Mouse (Mus musculus) limb, embryonic 10.5 days (tissue): ENCODE results near the gene Abcb9. TPM values are rescaled to one million over a fixed set of nuclear protein-coding genes. Genes with fewer than 3 reads are reported as not detected.

Experiments
- DNase-seq: peaks from one replicate; pipeline ENCODE4 v3.0.0-alpha.2; 2017; ENCODE audit warnings: low spot score
- H3K27ac ChIP-seq: fragments of 300-500 bp; sonication (generic); 2 replicates; pipeline ENCODE4 v1.5.1; 2016; ENCODE audit warnings: mild to moderate bottlenecking
- H3K27me3 ChIP-seq: fragments of 300-500 bp; sonication (generic); 2 replicates; pipeline ENCODE4 v1.6.1; 2016; ENCODE audit warnings: low read depth, mild to moderate bottlenecking; ENCODE audit not compliant: poor library complexity, severe bottlenecking
- H3K36me3 ChIP-seq: fragments of 300-500 bp; sonication (generic); 2 replicates; pipeline ENCODE4 v1.6.1; 2016; ENCODE audit warnings: mild to moderate bottlenecking, moderate library complexity
- H3K4me1 ChIP-seq: fragments of 300-500 bp; sonication (generic); 2 replicates; pipeline ENCODE4 v1.6.1; 2016
- H3K4me3 ChIP-seq: fragments of 300-500 bp; sonication (generic); 2 replicates; pipeline ENCODE4 v1.5.1; 2016; ENCODE audit warnings: mild to moderate bottlenecking, moderate library complexity
- H3K9me3 ChIP-seq: fragments of 300-500 bp; sonication (generic); replicated peaks from 2 replicates; pipeline ENCODE4 v1.6.1; 2016; ENCODE audit warnings: mild to moderate bottlenecking
- WGBS: fragments of 180-500 bp; shearing (Covaris S2); methylation state at CpG from one replicate; pipeline ENCODE4 v1.1.7; 2016; 5-methylcytosine and 5-hydroxymethylcytosine counted together
- polyA plus RNA-seq: library from polyadenylated mRNA; unstranded; fragments of >200 nt; fragmentation: Nextera tagmentation; extraction: Ambion mirVana; gene quantifications from 2 replicates; pipeline ENCODE4 v1.2.1, GENCODE M21; 2016

The Abcb9 gene
- polyA plus RNA-seq, 1 experiment from 2014 or later, result 0.55 TPM

- WGBS, result 86% methylated on average over 3 of the region's 3 CpGs
- Histone ChIP-seq H3K36me3 (no peaks in the 10 kb centered on the region), H3K27me3 (no peaks in the 10 kb centered on the region), H3K27ac (no peak overlapping the region), H3K4me3 (no peak overlapping the region), H3K9me3 (no peaks in the 10 kb centered on the region), H3K4me1 (no peaks in the 10 kb centered on the region)
- no peak for DNase-seq
Measured at GRCm38 (mm10) chr5:124085513-124085912, 10.1 kb downstream of the Abcb9 start.

- no peaks in the 10 kb centered on the region for H3K4me1 ChIP-seq
- H3K36me3 ChIP-seq, result no peaks in the 10 kb centered on the region
- H3K27ac ChIP-seq, result no peak overlapping the region; the same call in 1 of the 2 replicates
- WGBS, result 41% methylated on average over 11 of the region's 11 CpGs
- peak; percentile 92 for DNase-seq
- no peaks in the 10 kb centered on the region for H3K9me3 ChIP-seq
- H3K4me3 ChIP-seq, result no peak overlapping the region
- no peaks in the 10 kb centered on the region for H3K27me3 ChIP-seq
Measured at GRCm38 (mm10) chr5:124084588-124085173, 10.9 kb downstream of the Abcb9 start.

- 88% methylated on average over 14 of the region's 14 CpGs for WGBS
- H3K4me1 ChIP-seq, result peaks cover 4% of the 10 kb centered on the region; the same call in 1 of the 2 replicates
- H3K9me3 ChIP-seq, result no peaks in the 10 kb centered on the region
- no peak overlapping the region for H3K4me3 ChIP-seq
- no peak overlapping the region; the same call in 1 of the 2 replicates for H3K27ac ChIP-seq
- no peaks in the 10 kb centered on the region for H3K36me3 ChIP-seq
- H3K27me3 ChIP-seq, result no peaks in the 10 kb centered on the region
- no peak for DNase-seq
Measured at GRCm38 (mm10) chr5:124083850-124084587, 11.6 kb downstream of the Abcb9 start.

GRCm38 (mm10) chr5:124082941-124083688 is 12.5 kb downstream of the Abcb9 start:
- H3K4me3 ChIP-seq, result no peak overlapping the region

GRCm38 (mm10) chr5:124082447-124082846 is 13.2 kb downstream of the Abcb9 start:
- no peaks in the 10 kb centered on the region for H3K36me3 ChIP-seq
- 86% methylated on average over 10 of the region's 10 CpGs for WGBS
- H3K4me1 ChIP-seq, result peaks cover 18% of the 10 kb centered on the region; the same call in 1 of the 2 replicates
- H3K9me3 ChIP-seq, result no peaks in the 10 kb centered on the region
- DNase-seq, result no peak
- no peak overlapping the region for H3K27ac ChIP-seq
- H3K27me3 ChIP-seq, result no peaks in the 10 kb centered on the region
- no peak overlapping the region for H3K4me3 ChIP-seq

More at GRCm38 (mm10) chr5:124082941-124083688, 12.5 kb downstream of the Abcb9 start:
- Histone ChIP-seq H3K4me1 (peaks cover 12% of the 10 kb centered on the region; the same call in 1 of the 2 replicates), H3K9me3 (no peaks in the 10 kb centered on the region), H3K27me3 (no peaks in the 10 kb centered on the region), H3K36me3 (no peaks in the 10 kb centered on the region), H3K27ac (no peak overlapping the region)
- DNase-seq, result no peak
- 88% methylated on average over 17 of the region's 17 CpGs for WGBS

GRCm38 (mm10) chr5:124079880-124080279 is 15.7 kb downstream of the Abcb9 start:
- H3K27ac ChIP-seq, result no peak overlapping the region
- WGBS, result 94% methylated on average over 17 of the region's 17 CpGs
- no peaks in the 10 kb centered on the region for H3K27me3 ChIP-seq
- H3K9me3 ChIP-seq, result no peaks in the 10 kb centered on the region
- peaks cover 37% of the 10 kb centered on the region for H3K4me1 ChIP-seq
- H3K4me3 ChIP-seq, result no peak overlapping the region
- DNase-seq, result no peak
- H3K36me3 ChIP-seq, result no peaks in the 10 kb centered on the region

- 52% methylated on average over 9 of the region's 9 CpGs for WGBS
- DNase-seq, result no peak
- Histone ChIP-seq H3K4me3 (no peak overlapping the region), H3K36me3 (no peaks in the 10 kb centered on the region), H3K9me3 (no peaks in the 10 kb centered on the region), H3K4me1 (peaks cover 44% of the 10 kb centered on the region), H3K27ac (peak overlapping the region; percentile 48; the same call in 1 of the 2 replicates), H3K27me3 (no peaks in the 10 kb centered on the region)
Measured at GRCm38 (mm10) chr5:124078794-124079416, 16.7 kb downstream of the Abcb9 start.

GRCm38 (mm10) chr5:124077856-124078460 is 17.6 kb downstream of the Abcb9 start:
- DNase-seq, result no peak
- Histone ChIP-seq H3K9me3 (no peaks in the 10 kb centered on the region), H3K36me3 (no peaks in the 10 kb centered on the region), H3K27me3 (no peaks in the 10 kb centered on the region), H3K4me3 (no peak overlapping the region), H3K27ac (no peak overlapping the region), H3K4me1 (peaks cover 50% of the 10 kb centered on the region)
- WGBS, result 60% methylated on average over 6 of the region's 6 CpGs

GRCm38 (mm10) chr5:124077241-124077640 is 18.4 kb downstream of the Abcb9 start:
- DNase-seq, result no peak
- no peak overlapping the region for H3K4me3 ChIP-seq
- 78% methylated on average over 13 of the region's 13 CpGs for WGBS
- peaks cover 52% of the 10 kb centered on the region for H3K4me1 ChIP-seq
- H3K27me3 ChIP-seq, result no peaks in the 10 kb centered on the region
- H3K27ac ChIP-seq, result no peak overlapping the region
- H3K9me3 ChIP-seq, result no peaks in the 10 kb centered on the region
- H3K36me3 ChIP-seq, result no peaks in the 10 kb centered on the region

- H3K27ac ChIP-seq, result no peak overlapping the region; the same call in 1 of the 2 replicates
- H3K36me3 ChIP-seq, result no peaks in the 10 kb centered on the region
- H3K27me3 ChIP-seq, result no peaks in the 10 kb centered on the region
- 48% methylated on average over 9 of the region's 9 CpGs for WGBS
- no peak overlapping the region for H3K4me3 ChIP-seq
- H3K4me1 ChIP-seq, result peaks cover 59% of the 10 kb centered on the region
- DNase-seq, result no peak
- no peaks in the 10 kb centered on the region for H3K9me3 ChIP-seq
Measured at GRCm38 (mm10) chr5:124076559-124076958, 19.0 kb downstream of the Abcb9 start.

- no peaks in the 10 kb centered on the region for H3K27me3 ChIP-seq
- peaks cover 59% of the 10 kb centered on the region for H3K4me1 ChIP-seq
- no peaks in the 10 kb centered on the region for H3K9me3 ChIP-seq
- WGBS, result 66% methylated on average over 9 of the region's 9 CpGs
- no peak overlapping the region for H3K4me3 ChIP-seq
- no peak overlapping the region; the same call in 1 of the 2 replicates for H3K27ac ChIP-seq
- no peaks in the 10 kb centered on the region for H3K36me3 ChIP-seq
- no peak for DNase-seq
Measured at GRCm38 (mm10) chr5:124075716-124076115, 19.9 kb downstream of the Abcb9 start.

- no peak for DNase-seq
- H3K4me1 ChIP-seq, result peaks cover 59% of the 10 kb centered on the region
- no peaks in the 10 kb centered on the region for H3K9me3 ChIP-seq
- WGBS, result 51% methylated on average over 10 of the region's 10 CpGs
- H3K27ac ChIP-seq, result no peak overlapping the region
- H3K36me3 ChIP-seq, result no peaks in the 10 kb centered on the region
- H3K4me3 ChIP-seq, result no peak overlapping the region
- H3K27me3 ChIP-seq, result no peaks in the 10 kb centered on the region
Measured at GRCm38 (mm10) chr5:124074845-124075307, 20.7 kb downstream of the Abcb9 start.
